21 mouse cellular contexts compared by ENCODE assay signal in the genomic region with DNA sequence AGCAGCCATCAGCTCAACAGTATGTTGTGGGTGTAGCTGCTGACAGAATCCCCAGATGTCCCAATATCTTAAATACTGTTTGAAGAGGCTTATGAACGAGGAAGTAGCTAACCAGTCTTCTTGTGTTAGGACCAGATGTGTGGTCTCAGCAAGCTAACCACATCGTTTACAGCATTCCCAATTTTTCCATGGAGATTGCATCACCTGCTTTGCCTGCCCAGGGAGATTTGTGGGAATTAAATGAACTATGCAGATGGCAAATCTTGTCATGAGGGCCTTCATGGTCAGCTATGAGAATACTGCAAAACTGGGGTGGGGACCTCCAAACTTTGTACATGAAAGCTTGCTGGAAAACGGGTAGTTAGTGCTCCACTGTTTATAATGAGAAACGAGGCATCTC. TPM values are rescaled to one million over a fixed set of nuclear protein-coding genes. Genes with fewer than 3 reads are reported as not detected.
DNase-seq lines count a peak whose midpoint lies in the region; ATAC-seq lines count a peak whose summit lies in the region.
"Had no signal": no experiment of that assay in that cellular context is flagged by ENCODE, and none has a peak within 500 bp of the region (broad histone marks: within the 10 kb centered on the region; RNA-seq: fewer than 3 reads in every experiment).

No protein-coding gene starts in this region.

- no peak for ATAC-seq in forebrain, embryonic 11.5 days (replicated peaks; ENCODE audit: low FRiP score)
- ATAC-seq in forebrain, embryonic 13.5 days, result no peak
- no peak; the same call in 1 of the 2 replicates for ATAC-seq in neural tube, embryonic 11.5 days (ENCODE audit: insufficient read depth, low FRiP score, low TSS enrichment)
- no peak for ATAC-seq in neural tube, embryonic 15.5 days (ENCODE audit: low FRiP score)
- ATAC-seq in hindbrain, embryonic 16.5 days, result peak; percentile 12
- ATAC-seq: activated CD4-positive, CD25-positive, alpha-beta regulatory T cell, adult 4 months; lung, postnatal 0 days; Patski had no signal

- H3K9ac ChIP-seq in forebrain, embryonic 11.5 days (ENCODE audit: low read length), result no peak overlapping the region
- no peak overlapping the region for H3K9ac ChIP-seq in forebrain, embryonic 13.5 days
- no peak overlapping the region for H3K9ac ChIP-seq in neural tube, embryonic 11.5 days (ENCODE audit: low read length)
- H3K9ac ChIP-seq in neural tube, embryonic 15.5 days (replicated peaks), result no peak overlapping the region
- no peak overlapping the region for H3K9ac ChIP-seq in hindbrain, embryonic 16.5 days (ENCODE audit: low read depth, low read length)
- H3K9ac ChIP-seq: forebrain, embryonic 15.5 days; liver, embryonic 15.5 days had no signal

- no peak for DNase-seq in forebrain, embryonic 11.5 days (ENCODE audit: low spot score)
- DNase-seq in neural tube, embryonic 11.5 days (ENCODE audit: low spot score), result no peak
- no peak for DNase-seq in left cerebral cortex, adult 11 months (ENCODE audit: low spot score)
- DNase-seq in adrenal gland, postnatal 4 days (ENCODE audit: low spot score in 2 of 2), result no peak
- DNase-seq in urinary bladder, adult 2 months (ENCODE audit: low spot score), result no peak
- DNase-seq: adrenal gland, postnatal 25 days; cerebellum, adult 2 months; heart, postnatal 4 days; kidney, adult 18-20 months; kidney, postnatal 10 days; spleen, adult 18-20 months; thymus, adult 2 months had no signal

- no peaks in the 10 kb centered on the region for H3K36me3 ChIP-seq in forebrain, embryonic 11.5 days (ENCODE audit: control insufficient read depth, insufficient read depth, low read length)
- peaks cover 8% of the 10 kb centered on the region for H3K36me3 ChIP-seq in forebrain, embryonic 13.5 days (ENCODE audit: poor library complexity, severe bottlenecking)
- H3K36me3 ChIP-seq in neural tube, embryonic 11.5 days (ENCODE audit: control insufficient read depth, insufficient read depth, low read length), result no peaks in the 10 kb centered on the region
- peaks cover 4% of the 10 kb centered on the region; the same call in 1 of the 2 replicates for H3K36me3 ChIP-seq in neural tube, embryonic 15.5 days
- H3K36me3 ChIP-seq in hindbrain, embryonic 16.5 days (ENCODE audit: control insufficient read depth, insufficient read depth, low read length), result no peaks in the 10 kb centered on the region

- 65% methylated on average over 4 of the region's 4 CpGs for WGBS in forebrain, embryonic 11.5 days
- 49% methylated on average over 4 of the region's 4 CpGs for WGBS in forebrain, embryonic 13.5 days
- 66% methylated on average over 4 of the region's 4 CpGs for WGBS in neural tube, embryonic 11.5 days
- 50% methylated on average over 4 of the region's 4 CpGs for WGBS in neural tube, embryonic 15.5 days
- 54% methylated on average over 4 of the region's 4 CpGs for WGBS in hindbrain, embryonic 16.5 days

- peak overlapping the region; percentile 0; the same call in 1 of the 2 replicates for H3K27ac ChIP-seq in forebrain, embryonic 11.5 days (ENCODE audit: low read depth, low read length)
- no peak overlapping the region for H3K27ac ChIP-seq in forebrain, embryonic 13.5 days
- 0 out of 2 replicates have a peak overlapping the region, but pooled peaks have one; percentile 27 for H3K27ac ChIP-seq in neural tube, embryonic 11.5 days (ENCODE audit: low read depth, low read length)
- no peak overlapping the region for H3K27ac ChIP-seq in neural tube, embryonic 15.5 days (replicated peaks)
- H3K27ac ChIP-seq in hindbrain, embryonic 16.5 days (ENCODE audit: low read depth, low read length), result no peak overlapping the region; the same call in 1 of the 2 replicates
- H3K27ac ChIP-seq: forebrain, embryonic 15.5 days; left cerebral cortex, adult 2 months; liver, embryonic 15.5 days had no signal

- no peaks in the 10 kb centered on the region for H3K9me3 ChIP-seq in forebrain, embryonic 11.5 days (ENCODE audit: control insufficient read depth, low read length)
- H3K9me3 ChIP-seq in forebrain, embryonic 13.5 days (replicated peaks), result no peaks in the 10 kb centered on the region
- no peaks in the 10 kb centered on the region for H3K9me3 ChIP-seq in neural tube, embryonic 11.5 days (ENCODE audit: control insufficient read depth, low read length)
- no peaks in the 10 kb centered on the region for H3K9me3 ChIP-seq in neural tube, embryonic 15.5 days (replicated peaks)
- no peaks in the 10 kb centered on the region for H3K9me3 ChIP-seq in hindbrain, embryonic 16.5 days (ENCODE audit: control insufficient read depth, low read length)
- H3K9me3 ChIP-seq: forebrain, embryonic 15.5 days; liver, embryonic 15.5 days had no signal

- H3K4me3 ChIP-seq in forebrain, embryonic 11.5 days (ENCODE audit: low read depth, low read length), result no peak overlapping the region
- no peak overlapping the region for H3K4me3 ChIP-seq in forebrain, embryonic 13.5 days
- no peak overlapping the region for H3K4me3 ChIP-seq in neural tube, embryonic 11.5 days (ENCODE audit: low read depth, low read length)
- H3K4me3 ChIP-seq in neural tube, embryonic 15.5 days (replicated peaks), result no peak overlapping the region
- H3K4me3 ChIP-seq in hindbrain, embryonic 16.5 days (ENCODE audit: low read length), result no peak overlapping the region
- H3K4me3 ChIP-seq: forebrain, embryonic 15.5 days; left cerebral cortex, adult 2 months; liver, embryonic 15.5 days had no signal

- no peaks in the 10 kb centered on the region for H3K27me3 ChIP-seq in forebrain, embryonic 11.5 days (ENCODE audit: control insufficient read depth, insufficient read depth, low read length)
- no peaks in the 10 kb centered on the region for H3K27me3 ChIP-seq in forebrain, embryonic 13.5 days
- no peaks in the 10 kb centered on the region for H3K27me3 ChIP-seq in neural tube, embryonic 11.5 days (ENCODE audit: control insufficient read depth, insufficient read depth, low read length)
- H3K27me3 ChIP-seq in neural tube, embryonic 15.5 days (replicated peaks), result no peaks in the 10 kb centered on the region
- H3K27me3 ChIP-seq in hindbrain, embryonic 16.5 days (replicated peaks; ENCODE audit: control insufficient read depth, insufficient read depth, low read length), result no peaks in the 10 kb centered on the region
- H3K27me3 ChIP-seq: forebrain, embryonic 15.5 days; liver, embryonic 15.5 days; Patski had no signal

- no peaks in the 10 kb centered on the region; the same call in 1 of the 2 replicates for H3K4me1 ChIP-seq in forebrain, embryonic 11.5 days (replicated peaks; ENCODE audit: control insufficient read depth, insufficient read depth, low read length)
- peaks cover 17% of the 10 kb centered on the region for H3K4me1 ChIP-seq in forebrain, embryonic 13.5 days
- peaks cover 11% of the 10 kb centered on the region; the same call in 1 of the 2 replicates for H3K4me1 ChIP-seq in neural tube, embryonic 11.5 days (ENCODE audit: control insufficient read depth, insufficient read depth, low read length)
- peaks cover 5% of the 10 kb centered on the region; the same call in 1 of the 2 replicates for H3K4me1 ChIP-seq in neural tube, embryonic 15.5 days
- H3K4me1 ChIP-seq in hindbrain, embryonic 16.5 days (ENCODE audit: control insufficient read depth, insufficient read depth, low read depth, low read length), result no peaks in the 10 kb centered on the region

- no peak overlapping the region for H3K4me2 ChIP-seq in forebrain, embryonic 11.5 days (ENCODE audit: low read depth, low read length, severe bottlenecking)
- no peak overlapping the region for H3K4me2 ChIP-seq in forebrain, embryonic 13.5 days
- H3K4me2 ChIP-seq in neural tube, embryonic 11.5 days (ENCODE audit: low read depth), result no peak overlapping the region
- no peak overlapping the region for H3K4me2 ChIP-seq in neural tube, embryonic 15.5 days
- no peak overlapping the region for H3K4me2 ChIP-seq in hindbrain, embryonic 16.5 days (ENCODE audit: low read length)
- H3K4me2 ChIP-seq: forebrain, embryonic 15.5 days; liver, embryonic 15.5 days had no signal

RNA-seq across cellular contexts. Expression of a gene that starts 30.2 kb away (rescaled TPM):
- 9.0 and 9.6 TPM in 2 replicates for polyA plus RNA-seq in forebrain, embryonic 11.5 days (2014; fragmentation: Nextera tagmentation; extraction: Ambion mirVana)
- 8.5 and 10.4 TPM in 2 replicates for polyA plus RNA-seq in forebrain, embryonic 13.5 days (2015; fragmentation: Nextera tagmentation; extraction: Ambion mirVana)
- 10.0 and 10.3 TPM in 2 replicates for polyA plus RNA-seq in neural tube, embryonic 11.5 days (2014; fragmentation: Nextera tagmentation; extraction: Ambion mirVana)
- 9.3 and 10.2 TPM in 2 replicates for polyA plus RNA-seq in neural tube, embryonic 15.5 days (2015; fragmentation: Nextera tagmentation; extraction: Ambion mirVana)
- 8.0 and 9.0 TPM in 2 replicates for polyA plus RNA-seq in hindbrain, embryonic 16.5 days (2015; fragmentation: Nextera tagmentation; extraction: Ambion mirVana)
- 10 to 100 TPM; 50.6 to 54.3 TPM for total RNA-seq in adrenal gland, postnatal 4 days (2021)
- polyA plus RNA-seq in urinary bladder, adult 2 months (2012; rRNA removed), result 35.2 and 40.1 TPM in 2 replicates

Comparison
In these comparisons a context has a peak if more than half of its experiments do, and no peak if none do; other contexts are left out.
1. H3K27ac ChIP-seq: peak in forebrain, embryonic 11.5 days (single experiment) and neural tube, embryonic 11.5 days (single experiment); none in forebrain, embryonic 13.5 days (single experiment), neural tube, embryonic 15.5 days (single experiment) and hindbrain, embryonic 16.5 days (single experiment).